ENCODE assay signal across 13 mouse cellular contexts in the genomic region with DNA sequence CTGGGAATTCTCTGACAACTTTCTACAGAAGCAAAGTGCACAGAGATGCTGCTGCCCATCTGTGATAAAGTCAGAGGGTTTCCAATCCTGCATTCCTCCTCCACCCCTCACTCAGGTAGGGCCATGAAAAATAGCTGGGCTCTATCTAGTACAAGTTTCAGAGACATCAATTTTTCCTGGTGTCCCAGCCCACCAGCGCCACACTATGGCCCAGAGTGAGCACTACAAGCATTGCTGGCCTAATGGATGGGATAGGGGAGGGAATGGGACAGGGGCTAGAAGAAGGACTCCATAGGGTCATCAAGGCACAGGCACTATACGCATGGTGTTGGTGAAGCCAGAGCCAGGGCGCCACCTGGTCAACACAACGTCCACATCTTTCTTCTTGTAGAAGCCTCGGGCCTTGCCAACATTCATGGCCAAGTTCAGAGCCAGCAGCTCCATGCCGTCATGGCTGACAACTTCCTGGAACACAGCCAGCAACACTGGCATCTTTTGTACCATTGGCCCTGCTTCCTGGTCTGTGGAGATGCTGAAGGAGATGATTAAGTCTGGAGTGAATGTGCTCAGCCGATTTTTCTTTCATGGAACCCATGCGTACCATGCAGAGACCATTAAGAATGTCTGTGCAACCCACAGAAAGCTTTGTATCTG. TPM values are rescaled to one million over a fixed set of nuclear protein-coding genes. Genes with fewer than 3 reads are reported as not detected.
DNase-seq lines count a peak whose midpoint lies in the region; ATAC-seq and TF ChIP-seq lines count a peak whose summit lies in the region.
"Had no signal": no experiment of that assay in that cellular context is flagged by ENCODE, and none has a peak within 500 bp of the region (broad histone marks: within the 10 kb centered on the region; RNA-seq: fewer than 3 reads in every experiment).

No protein-coding gene starts in this region.

- peak; percentile 37 for TF ChIP-seq CTCF in intestine, postnatal 0 days (IDR thresholded peaks at IDR 0.05; ENCODE audit: low read depth)

- no peaks in the 10 kb centered on the region for H3K36me3 ChIP-seq in intestine, postnatal 0 days (ENCODE audit: control insufficient read depth, insufficient read depth)
- H3K36me3 ChIP-seq in intestine, embryonic 15.5 days: no peaks in the 10 kb centered on the region
- H3K36me3 ChIP-seq in neural tube, embryonic 11.5 days (ENCODE audit: control insufficient read depth, insufficient read depth, low read length): no peaks in the 10 kb centered on the region
- H3K36me3 ChIP-seq in neural tube, embryonic 15.5 days: no peaks in the 10 kb centered on the region
- H3K36me3 ChIP-seq: heart, embryonic 13.5 days; hindbrain, embryonic 13.5 days; limb, embryonic 10.5 days had no signal

- H3K4me2 ChIP-seq in intestine, postnatal 0 days (replicated peaks; ENCODE audit: low read depth): no peak overlapping the region
- H3K4me2 ChIP-seq in intestine, embryonic 15.5 days (replicated peaks): no peak overlapping the region
- H3K4me2 ChIP-seq in neural tube, embryonic 11.5 days (ENCODE audit: low read depth): no peak overlapping the region
- no peak overlapping the region for H3K4me2 ChIP-seq in neural tube, embryonic 15.5 days
- H3K4me2 ChIP-seq: heart, embryonic 13.5 days; hindbrain, embryonic 13.5 days had no signal

- H3K4me3 ChIP-seq in intestine, postnatal 0 days (ENCODE audit: low read depth, low read length): no peak overlapping the region
- H3K4me3 ChIP-seq in intestine, embryonic 15.5 days (replicated peaks): no peak overlapping the region
- H3K4me3 ChIP-seq in neural tube, embryonic 11.5 days (ENCODE audit: low read depth, low read length): no peak overlapping the region
- no peak overlapping the region for H3K4me3 ChIP-seq in neural tube, embryonic 15.5 days (replicated peaks)
- H3K4me3 ChIP-seq: heart, embryonic 13.5 days; hindbrain, embryonic 13.5 days; limb, embryonic 10.5 days had no signal

- no peaks in the 10 kb centered on the region for H3K27me3 ChIP-seq in intestine, postnatal 0 days (replicated peaks; ENCODE audit: control insufficient read depth, insufficient read depth, low read length)
- H3K27me3 ChIP-seq in intestine, embryonic 15.5 days (replicated peaks): no peaks in the 10 kb centered on the region
- H3K27me3 ChIP-seq in neural tube, embryonic 11.5 days (ENCODE audit: control insufficient read depth, insufficient read depth, low read length): no peaks in the 10 kb centered on the region
- no peaks in the 10 kb centered on the region for H3K27me3 ChIP-seq in neural tube, embryonic 15.5 days (replicated peaks)
- H3K27me3 ChIP-seq: heart, embryonic 13.5 days; hindbrain, embryonic 13.5 days had no signal

- ATAC-seq in intestine, postnatal 0 days: no peak
- no peak for ATAC-seq in intestine, embryonic 15.5 days
- no peak for ATAC-seq in neural tube, embryonic 11.5 days (ENCODE audit: insufficient read depth, low FRiP score, low TSS enrichment)
- no peak for ATAC-seq in neural tube, embryonic 15.5 days (ENCODE audit: low FRiP score)
- 0 out of 2 replicates have a peak, but pooled peaks have one; percentile 26 for ATAC-seq in megakaryocyte progenitor cell, adult 5-6 weeks (replicated peaks; ENCODE audit: poor library complexity)

- 69% methylated on average over 8 of the region's 8 CpGs for WGBS in intestine, postnatal 0 days
- WGBS in intestine, embryonic 15.5 days: 67% methylated on average over 8 of the region's 8 CpGs
- WGBS in neural tube, embryonic 11.5 days: 86% methylated on average over 8 of the region's 8 CpGs
- 73% methylated on average over 8 of the region's 8 CpGs for WGBS in neural tube, embryonic 15.5 days

- H3K9me3 ChIP-seq in intestine, postnatal 0 days (ENCODE audit: control insufficient read depth): no peaks in the 10 kb centered on the region
- no peaks in the 10 kb centered on the region for H3K9me3 ChIP-seq in intestine, embryonic 15.5 days
- H3K9me3 ChIP-seq in neural tube, embryonic 11.5 days (ENCODE audit: control insufficient read depth, low read length): no peaks in the 10 kb centered on the region
- no peaks in the 10 kb centered on the region for H3K9me3 ChIP-seq in neural tube, embryonic 15.5 days (replicated peaks)
- H3K9me3 ChIP-seq: heart, embryonic 13.5 days; hindbrain, embryonic 13.5 days; limb, embryonic 10.5 days had no signal

- no peaks in the 10 kb centered on the region for H3K4me1 ChIP-seq in intestine, postnatal 0 days (replicated peaks; ENCODE audit: control insufficient read depth, insufficient read depth, low read length)
- H3K4me1 ChIP-seq in intestine, embryonic 15.5 days (replicated peaks): no peaks in the 10 kb centered on the region
- H3K4me1 ChIP-seq in neural tube, embryonic 11.5 days (ENCODE audit: control insufficient read depth, insufficient read depth, low read length): no peaks in the 10 kb centered on the region
- H3K4me1 ChIP-seq in neural tube, embryonic 15.5 days: no peaks in the 10 kb centered on the region
- H3K4me1 ChIP-seq: heart, embryonic 13.5 days; hindbrain, embryonic 13.5 days; limb, embryonic 10.5 days had no signal

- peak; percentile 20 for DNase-seq in neural tube, embryonic 11.5 days (ENCODE audit: low spot score)
- peak; percentile 63 for DNase-seq in ZHBTc4 (ENCODE audit: low read depth, low spot score)
- DNase-seq in right cerebral cortex, postnatal 25 days: no peak
- no peak for DNase-seq in layer of hippocampus, adult 8-10 months (ENCODE audit: low spot score in 2 of 2)
- DNase-seq: embryo, embryonic 11 days; right cerebral cortex, postnatal 4 days had no signal

- no peak overlapping the region for H3K27ac ChIP-seq in intestine, postnatal 0 days (ENCODE audit: low read depth, low read length)
- no peak overlapping the region for H3K27ac ChIP-seq in intestine, embryonic 15.5 days
- no peak overlapping the region for H3K27ac ChIP-seq in neural tube, embryonic 11.5 days (ENCODE audit: low read depth, low read length)
- no peak overlapping the region for H3K27ac ChIP-seq in neural tube, embryonic 15.5 days (replicated peaks)
- H3K27ac ChIP-seq: heart, embryonic 13.5 days; hindbrain, embryonic 13.5 days; limb, embryonic 10.5 days had no signal

- H3K9ac ChIP-seq in intestine, postnatal 0 days (ENCODE audit: low read depth, low read length): no peak overlapping the region
- no peak overlapping the region for H3K9ac ChIP-seq in intestine, embryonic 15.5 days
- H3K9ac ChIP-seq in neural tube, embryonic 11.5 days (ENCODE audit: low read length): no peak overlapping the region
- H3K9ac ChIP-seq in neural tube, embryonic 15.5 days (replicated peaks): no peak overlapping the region
- H3K9ac ChIP-seq: heart, embryonic 13.5 days; hindbrain, embryonic 13.5 days had no signal

RNA-seq across cellular contexts. Expression of a gene that starts 15.3 kb away (rescaled TPM):
- 5.7 and 6.7 TPM in 2 replicates for polyA plus RNA-seq in intestine, postnatal 0 days (2015; fragmentation: Nextera tagmentation; extraction: Ambion mirVana)
- polyA plus RNA-seq in intestine, embryonic 15.5 days (2015; fragmentation: Nextera tagmentation; extraction: Ambion mirVana): 13.3 and 13.5 TPM in 2 replicates
- polyA plus RNA-seq in neural tube, embryonic 11.5 days (2014; fragmentation: Nextera tagmentation; extraction: Ambion mirVana): 16.9 and 17.0 TPM in 2 replicates
- 11.1 and 14.1 TPM in 2 replicates for polyA plus RNA-seq in neural tube, embryonic 15.5 days (2015; fragmentation: Nextera tagmentation; extraction: Ambion mirVana)
- total RNA-seq in megakaryocyte progenitor cell, adult 5-6 weeks (2015): 23.1 and 30.1 TPM in 2 replicates
- 35.8 and 51.6 TPM in 2 replicates for total RNA-seq in megakaryocyte progenitor cell, adult 5-6 weeks (2017)
- total RNA-seq in layer of hippocampus, adult 8-10 months (2022): 10 to 100 TPM; 18.5 to 26.1 (median 23.3) TPM

RNA-seq across cellular contexts. Expression of a gene that starts 43.7 kb away (rescaled TPM):
- 46.7 and 47.5 TPM in 2 replicates for polyA plus RNA-seq in intestine, postnatal 0 days (2015; fragmentation: Nextera tagmentation; extraction: Ambion mirVana)
- polyA plus RNA-seq in intestine, embryonic 15.5 days (2015; fragmentation: Nextera tagmentation; extraction: Ambion mirVana): 31.8 and 37.5 TPM in 2 replicates
- 35.0 and 39.4 TPM in 2 replicates for polyA plus RNA-seq in neural tube, embryonic 11.5 days (2014; fragmentation: Nextera tagmentation; extraction: Ambion mirVana)
- 31.3 and 32.4 TPM in 2 replicates for polyA plus RNA-seq in neural tube, embryonic 15.5 days (2015; fragmentation: Nextera tagmentation; extraction: Ambion mirVana)
- total RNA-seq in megakaryocyte progenitor cell, adult 5-6 weeks (2015): 24.1 and 28.3 TPM in 2 replicates
- total RNA-seq in megakaryocyte progenitor cell, adult 5-6 weeks (2017): 40.3 and 45.7 TPM in 2 replicates
- total RNA-seq in layer of hippocampus, adult 8-10 months (2022): 10 to 100 TPM; 29.6 to 31.8 (median 30.2) TPM

RNA-seq across cellular contexts. Expression of a gene that starts 56.5 kb away (rescaled TPM):
- 29.6 and 32.9 TPM in 2 replicates for polyA plus RNA-seq in intestine, postnatal 0 days (2015; fragmentation: Nextera tagmentation; extraction: Ambion mirVana)
- polyA plus RNA-seq in intestine, embryonic 15.5 days (2015; fragmentation: Nextera tagmentation; extraction: Ambion mirVana): 68.4 and 76.0 TPM in 2 replicates
- polyA plus RNA-seq in neural tube, embryonic 11.5 days (2014; fragmentation: Nextera tagmentation; extraction: Ambion mirVana): 79.2 and 91.3 TPM in 2 replicates
- polyA plus RNA-seq in neural tube, embryonic 15.5 days (2015; fragmentation: Nextera tagmentation; extraction: Ambion mirVana): 82.6 and 87.9 TPM in 2 replicates
- total RNA-seq in megakaryocyte progenitor cell, adult 5-6 weeks (2015): 131 and 148 TPM in 2 replicates
- 65.1 and 65.6 TPM in 2 replicates for total RNA-seq in megakaryocyte progenitor cell, adult 5-6 weeks (2017)
- total RNA-seq in layer of hippocampus, adult 8-10 months (2022): 10 to 100 TPM; 50.5 to 74.5 (median 68.2) TPM

Comparison
In these comparisons a context has a peak if more than half of its experiments do, and no peak if none do; other contexts are left out.
1. DNase-seq: peak in neural tube, embryonic 11.5 days (single experiment) and ZHBTc4 (single experiment); none in right cerebral cortex, postnatal 25 days (single experiment) and layer of hippocampus, adult 8-10 months (0 of 2).